Mouse (Mus musculus): ENCODE measurements around the gene Nras.

DNA sequence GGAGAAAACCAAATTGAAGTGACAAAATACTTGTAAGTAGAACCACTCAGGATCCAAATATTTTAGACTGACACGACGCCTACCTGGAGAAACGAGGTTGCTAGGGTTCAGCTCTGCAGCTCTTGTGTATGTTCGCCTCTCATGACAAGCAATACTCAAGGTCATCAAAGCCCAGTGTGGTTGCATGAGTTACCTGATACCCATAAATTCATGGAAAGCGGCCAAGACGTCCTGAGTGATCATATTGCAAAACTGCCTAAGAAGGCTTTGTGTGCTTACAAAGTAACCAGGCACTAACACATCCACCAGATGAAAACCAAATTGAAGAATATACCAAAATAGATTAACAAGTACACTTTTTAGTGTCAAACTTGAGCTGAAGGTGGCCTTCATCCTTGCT is 10.9 kb downstream of the Nras start:
- TF ChIP-seq POLR2A (IDR thresholded peaks at IDR 0.05; ENCODE audit: low read depth, low read length) (0 out of 2 replicates have a peak, but pooled peaks have one; percentile 8), CTCF (IDR thresholded peaks at IDR 0.05; ENCODE audit: borderline replicate concordance, insufficient read depth, low read length) (no peak)

Data from embryonic fibroblast, embryonic 13.5 days (primary cell).